Mouse (Mus musculus) myocyte (in vitro differentiated cells): ENCODE data around the gene Onecut3.

Experiments used
- MAX ChIP-seq: IDR thresholded peaks from one replicate; pipeline ENCODE4 v1.6.1; 2011; ENCODE audit warnings: low read depth, mild to moderate bottlenecking, control low read depth
- MYOD1 ChIP-seq, 3 experiments: IDR thresholded peaks; one replicate each; pipeline ENCODE4 v1.6.1; 2011; ENCODE audit warnings: control low read depth in 2 of 3, low read depth in 2 of 3, mild to moderate bottlenecking in 2 of 3, moderate library complexity in 1 of 3; ENCODE audit not compliant: insufficient read length in 2 of 3, control insufficient read depth in 1 of 3
- POLR2A ChIP-seq: IDR thresholded peaks from one replicate; pipeline ENCODE4 v1.6.1; 2011; ENCODE audit warnings: low read depth, mild to moderate bottlenecking, control low read depth, moderate library complexity; ENCODE audit not compliant: insufficient read length
- POLR2AphosphoS2 ChIP-seq: IDR thresholded peaks from one replicate; pipeline ENCODE4 v1.6.1; 2011; ENCODE audit warnings: low read depth, control low read depth; ENCODE audit not compliant: insufficient read length
- REST ChIP-seq: IDR thresholded peaks from one replicate; pipeline ENCODE4 v1.6.1; 2011; ENCODE audit warnings: mild to moderate bottlenecking, control low read depth, moderate library complexity; ENCODE audit not compliant: insufficient read depth, insufficient read length
- TCF12 ChIP-seq: IDR thresholded peaks from one replicate; pipeline ENCODE4 v1.6.1; 2011; ENCODE audit warnings: mild to moderate bottlenecking, control low read depth; ENCODE audit not compliant: poor library complexity, insufficient read depth, severe bottlenecking
- TCF3 ChIP-seq: IDR thresholded peaks from one replicate; pipeline ENCODE4 v1.6.1; 2011; ENCODE audit warnings: low read depth, control low read depth; ENCODE audit not compliant: insufficient read length
- USF1 ChIP-seq: IDR thresholded peaks from one replicate; pipeline ENCODE4 v1.6.1; 2011; ENCODE audit warnings: low read depth, mild to moderate bottlenecking, control low read depth, moderate library complexity

DNA sequence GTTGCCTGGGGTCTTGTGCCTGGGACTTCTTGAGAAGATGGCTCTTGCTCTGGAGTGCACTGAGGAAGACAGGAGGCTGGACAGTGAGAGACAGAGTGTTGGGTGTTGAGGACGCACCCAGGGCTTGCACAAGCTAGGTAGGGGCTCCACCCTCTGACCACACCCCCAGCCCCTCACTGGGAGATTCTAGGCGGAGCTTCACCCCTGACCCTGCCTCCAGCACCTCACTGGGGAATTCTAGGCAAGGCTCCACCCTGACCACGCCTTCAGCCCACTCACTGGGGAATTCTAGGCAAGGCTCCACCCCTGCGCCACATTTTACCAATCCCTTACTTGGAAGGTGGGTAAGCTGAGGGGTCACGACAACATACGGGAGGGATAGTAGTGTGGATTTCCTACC is 44.0 kb upstream of the Onecut3 start:
- TF ChIP-seq MAX = no peak
- TF ChIP-seq REST = no peak
- TF ChIP-seq POLR2A = no peak
- no peak for TF ChIP-seq TCF3
- no peak for TF ChIP-seq USF1
- no peak for TF ChIP-seq MYOD1 (IDR thresholded peaks at IDR 0.05; ENCODE audit: control insufficient read depth in 1 of 3, insufficient read length in 2 of 3, low read depth in 2 of 3)
- no peak for TF ChIP-seq POLR2AphosphoS2
- no peak for TF ChIP-seq TCF12
